ENCODE assay signal across 8 mouse cellular contexts in genomic region chr11:117415466-117415865, GRCm38 (mm10).
DNase-seq lines count a peak whose midpoint lies in the region; ATAC-seq and TF ChIP-seq lines count a peak whose summit lies in the region.

No protein-coding gene starts in this region.

- TF ChIP-seq CTCF in lung, embryonic 14.5 days (IDR thresholded peaks at IDR 0.05; ENCODE audit: low read depth) = no peak
- no peak for TF ChIP-seq CTCF in intestine, postnatal 0 days (IDR thresholded peaks at IDR 0.05; ENCODE audit: low read depth)

- no peak overlapping the region for H3K4me3 ChIP-seq in lung, embryonic 14.5 days (ENCODE audit: low read depth, low read length)
- peak overlapping the region; percentile 31 for H3K4me3 ChIP-seq in forebrain, embryonic 13.5 days
- H3K4me3 ChIP-seq in intestine, postnatal 0 days (ENCODE audit: low read depth, low read length) = no peak overlapping the region
- peak overlapping the region; percentile 28 for H3K4me3 ChIP-seq in neural tube, embryonic 15.5 days (replicated peaks)

- H3K27ac ChIP-seq in lung, embryonic 14.5 days (ENCODE audit: low read depth) = no peak overlapping the region
- H3K27ac ChIP-seq in forebrain, embryonic 13.5 days = peak overlapping the region; percentile 68
- H3K27ac ChIP-seq in intestine, postnatal 0 days (ENCODE audit: low read depth, low read length) = no peak overlapping the region
- H3K27ac ChIP-seq in neural tube, embryonic 15.5 days (replicated peaks) = peak overlapping the region; percentile 73

- no peak overlapping the region for H3K9ac ChIP-seq in lung, embryonic 14.5 days
- H3K9ac ChIP-seq in forebrain, embryonic 13.5 days = no peak overlapping the region
- no peak overlapping the region for H3K9ac ChIP-seq in intestine, postnatal 0 days (ENCODE audit: low read depth, low read length)
- no peak overlapping the region for H3K9ac ChIP-seq in neural tube, embryonic 15.5 days (replicated peaks)

- peaks cover 4% of the 10 kb centered on the region; the same call in 1 of the 2 replicates for H3K4me1 ChIP-seq in lung, embryonic 14.5 days (ENCODE audit: insufficient read depth)
- peaks cover 33% of the 10 kb centered on the region for H3K4me1 ChIP-seq in forebrain, embryonic 13.5 days
- peaks cover 3% of the 10 kb centered on the region; the same call in 1 of the 2 replicates for H3K4me1 ChIP-seq in intestine, postnatal 0 days (replicated peaks; ENCODE audit: control insufficient read depth, insufficient read depth, low read length)
- H3K4me1 ChIP-seq in neural tube, embryonic 15.5 days = peaks cover 40% of the 10 kb centered on the region

- intact Hi-C loops in left cerebral cortex, postnatal 36 days (cut with DNase I) = no loop called here

- DNase-seq in lung, embryonic 14.5 days = no peak
- DNase-seq in lung, postnatal 36 days = no peak
- no peak for DNase-seq in cerebellum, postnatal 25 days
- DNase-seq in left cerebral cortex, postnatal 36 days (ENCODE audit: low spot score in 2 of 2) = no peak
- no peak for DNase-seq in thymus, postnatal 36 days

- H3K4me2 ChIP-seq in lung, embryonic 14.5 days = peak overlapping the region; percentile 64; the same call in 1 of the 2 replicates
- H3K4me2 ChIP-seq in forebrain, embryonic 13.5 days = peak overlapping the region; percentile 62
- H3K4me2 ChIP-seq in intestine, postnatal 0 days (replicated peaks; ENCODE audit: low read depth) = peak overlapping the region; percentile 62
- H3K4me2 ChIP-seq in neural tube, embryonic 15.5 days = peak overlapping the region; percentile 60

- H3K9me3 ChIP-seq in lung, embryonic 14.5 days (ENCODE audit: low read depth, low read length) = no peaks in the 10 kb centered on the region
- H3K9me3 ChIP-seq in forebrain, embryonic 13.5 days (replicated peaks) = no peaks in the 10 kb centered on the region; the same call in 1 of the 2 replicates
- no peaks in the 10 kb centered on the region for H3K9me3 ChIP-seq in intestine, postnatal 0 days (ENCODE audit: control insufficient read depth)
- no peaks in the 10 kb centered on the region for H3K9me3 ChIP-seq in neural tube, embryonic 15.5 days (replicated peaks)

- H3K27me3 ChIP-seq in lung, embryonic 14.5 days (ENCODE audit: insufficient read depth, low read length) = peaks cover 46% of the 10 kb centered on the region
- H3K27me3 ChIP-seq in forebrain, embryonic 13.5 days = peaks cover 34% of the 10 kb centered on the region
- peaks cover 33% of the 10 kb centered on the region for H3K27me3 ChIP-seq in intestine, postnatal 0 days (replicated peaks; ENCODE audit: control insufficient read depth, insufficient read depth, low read length)
- H3K27me3 ChIP-seq in neural tube, embryonic 15.5 days (replicated peaks) = peaks cover 22% of the 10 kb centered on the region; the same call in 1 of the 2 replicates

- 2% methylated on average over 14 of the region's 14 CpGs for WGBS in lung, embryonic 14.5 days
- WGBS in forebrain, embryonic 13.5 days = 1% methylated on average over 14 of the region's 14 CpGs
- 2% methylated on average over 14 of the region's 14 CpGs for WGBS in intestine, postnatal 0 days
- 2% methylated on average over 14 of the region's 14 CpGs for WGBS in neural tube, embryonic 15.5 days

- H3K36me3 ChIP-seq in lung, embryonic 14.5 days (ENCODE audit: insufficient read depth) = no peaks in the 10 kb centered on the region
- H3K36me3 ChIP-seq in forebrain, embryonic 13.5 days (ENCODE audit: poor library complexity, severe bottlenecking) = no peaks in the 10 kb centered on the region
- no peaks in the 10 kb centered on the region for H3K36me3 ChIP-seq in intestine, postnatal 0 days (ENCODE audit: control insufficient read depth, insufficient read depth)
- H3K36me3 ChIP-seq in neural tube, embryonic 15.5 days = no peaks in the 10 kb centered on the region

- ATAC-seq in lung, embryonic 14.5 days (ENCODE audit: insufficient read depth) = no peak
- peak; percentile 70 for ATAC-seq in forebrain, embryonic 13.5 days
- ATAC-seq in intestine, postnatal 0 days = no peak
- peak; percentile 73 for ATAC-seq in neural tube, embryonic 15.5 days (ENCODE audit: low FRiP score)

Comparison
In these comparisons a context has a peak if more than half of its experiments do, and no peak if none do; other contexts are left out.
1. ATAC-seq: peak in forebrain, embryonic 13.5 days (single experiment) and neural tube, embryonic 15.5 days (single experiment); none in lung, embryonic 14.5 days (single experiment) and intestine, postnatal 0 days (single experiment).
2. H3K27ac ChIP-seq: peak in forebrain, embryonic 13.5 days (single experiment) and neural tube, embryonic 15.5 days (single experiment); none in lung, embryonic 14.5 days (single experiment) and intestine, postnatal 0 days (single experiment).
3. H3K4me3 ChIP-seq: peak in forebrain, embryonic 13.5 days (single experiment) and neural tube, embryonic 15.5 days (single experiment); none in lung, embryonic 14.5 days (single experiment) and intestine, postnatal 0 days (single experiment).
4. Peak in every context shown above with its lines, with median percentiles within 50 percentile points of each other: H3K4me2 ChIP-seq.